Mouse (Mus musculus) CH12.LX (cell line): Measurements from ENCODE around the gene Cnksr3. TPM values are rescaled to one million over a fixed set of nuclear protein-coding genes. Genes with fewer than 3 reads are reported as not detected.

Experiments
- DNase-seq: peaks from one replicate; pipeline ENCODE4 v3.0.0-alpha.2; 2013; ENCODE audit errors: extremely low read depth
- H3K27ac ChIP-seq: 2 replicates; pipeline ENCODE4 v1.5.1; 2012; ENCODE audit warnings: low read depth, mild to moderate bottlenecking, control low read depth, moderate library complexity; ENCODE audit not compliant: insufficient read depth
- H3K27me3 ChIP-seq: replicated peaks from 2 replicates; pipeline ENCODE3; 2012; ENCODE audit warnings: inconsistent platforms
- H3K36me3 ChIP-seq, 2 experiments: replicated peaks in 1 of 2; 2 replicates each; pipeline versions ENCODE3 to v1.6.1; 2012; ENCODE audit warnings: inconsistent platforms in 1 of 2, low read length in 1 of 2, mild to moderate bottlenecking in 1 of 2, mixed read lengths in 1 of 2, moderate library complexity in 1 of 2; ENCODE audit not compliant: control insufficient read depth in 1 of 2, insufficient read depth in 1 of 2
- H3K4me1 ChIP-seq, 2 experiments: 2 replicates each; pipeline ENCODE4 v1.6.1; 2012; ENCODE audit warnings: inconsistent platforms in 1 of 2, moderate library complexity in 1 of 2; ENCODE audit not compliant: insufficient read depth in 2 of 2, control insufficient read depth in 1 of 2
- H3K4me2 ChIP-seq: 2 replicates; pipeline ENCODE4 v1.6.1; 2012; ENCODE audit warnings: low read depth, mild to moderate bottlenecking, control low read depth; ENCODE audit not compliant: poor library complexity, insufficient read depth, severe bottlenecking
- H3K4me3 ChIP-seq, 3 experiments: fragments of 150-350 bp in 1 of 3; sonication (generic) in 1 of 3; replicated peaks in 1 of 3; 2 replicates each; pipeline versions ENCODE3 to v1.5.1; 2011 to 2012; ENCODE audit warnings: low read depth in 2 of 3, low read length in 2 of 3, mild to moderate bottlenecking in 2 of 3, moderate library complexity in 2 of 3, control low read depth in 1 of 3, improper control_type of control experiment in 1 of 3, inconsistent platforms in 1 of 3, mixed read lengths in 1 of 3; ENCODE audit not compliant: poor library complexity in 1 of 3
- H3K79me2 ChIP-seq: replicated peaks from 2 replicates; pipeline ENCODE4 v1.6.1; 2012; ENCODE audit warnings: mild to moderate bottlenecking, moderate library complexity; ENCODE audit not compliant: control insufficient read depth, poor library complexity, insufficient read depth, severe bottlenecking; ENCODE audit errors: extremely low read depth
- H3K9ac ChIP-seq: 2 replicates; pipeline ENCODE4 v1.6.1; 2012; ENCODE audit warnings: low read depth, mild to moderate bottlenecking, control low read depth, moderate library complexity; ENCODE audit not compliant: insufficient read depth
- H3K9me3 ChIP-seq: replicated peaks from 2 replicates; pipeline ENCODE3; 2012; ENCODE audit warnings: low read length, inconsistent platforms, mixed read lengths
- CHD2 ChIP-seq: IDR thresholded peaks from 2 replicates; pipeline ENCODE4 v1.6.1; 2011; ENCODE audit warnings: low read length, improper control_type of control experiment
- E2F4 ChIP-seq: IDR thresholded peaks from 2 replicates; pipeline ENCODE4 v1.6.1; 2011; ENCODE audit warnings: low read depth, low read length, improper control_type of control experiment; ENCODE audit not compliant: insufficient replicate concordance
- ETS1 ChIP-seq: conservative IDR thresholded peaks from 2 replicates; pipeline ENCODE4 v1.6.1; 2012; ENCODE audit warnings: low read depth, mild to moderate bottlenecking, inconsistent platforms, low read length, improper control_type of control experiment, moderate library complexity
- GABPA ChIP-seq: IDR thresholded peaks from 2 replicates; pipeline ENCODE4 v1.6.1; 2012; ENCODE audit warnings: low read depth, low read length, improper control_type of control experiment, inconsistent platforms; ENCODE audit not compliant: insufficient replicate concordance
- HCFC1 ChIP-seq: IDR thresholded peaks from 2 replicates; pipeline ENCODE4 v1.6.1; 2012; ENCODE audit warnings: low read depth, mild to moderate bottlenecking, inconsistent platforms, low read length, improper control_type of control experiment
- IRF4 ChIP-seq: IDR thresholded peaks from 2 replicates; pipeline ENCODE4 v1.6.1; 2014; ENCODE audit warnings: low read depth, mild to moderate bottlenecking, inconsistent platforms, low read length, improper control_type of control experiment
- JUN ChIP-seq: IDR thresholded peaks from 2 replicates; pipeline ENCODE4 v1.6.1; 2011; ENCODE audit warnings: low read depth, mild to moderate bottlenecking, low read length, improper control_type of control experiment, moderate library complexity; ENCODE audit not compliant: insufficient read depth
- JUND ChIP-seq: conservative IDR thresholded peaks from 2 replicates; pipeline ENCODE4 v1.6.1; 2011; ENCODE audit warnings: low read depth, low read length, improper control_type of control experiment
- MAZ ChIP-seq: IDR thresholded peaks from 2 replicates; pipeline ENCODE4 v1.6.1; 2012; ENCODE audit warnings: low read depth, mild to moderate bottlenecking, inconsistent platforms, low read length, improper control_type of control experiment, moderate library complexity
- MXI1 ChIP-seq: IDR thresholded peaks from 2 replicates; pipeline ENCODE4 v1.6.1; 2011; ENCODE audit warnings: mild to moderate bottlenecking, low read depth, low read length, improper control_type of control experiment
- NELFE ChIP-seq: IDR thresholded peaks from 2 replicates; pipeline ENCODE4 v1.6.1; 2011; ENCODE audit warnings: low read depth, low read length, improper control_type of control experiment
- RAD21 ChIP-seq: IDR thresholded peaks from 2 replicates; pipeline ENCODE4 v1.6.1; 2011; ENCODE audit warnings: low read depth, mild to moderate bottlenecking, low read length, improper control_type of control experiment, moderate library complexity
- SIN3A ChIP-seq: IDR thresholded peaks from 2 replicates; pipeline ENCODE4 v1.6.1; 2012; ENCODE audit warnings: low read length, improper control_type of control experiment, inconsistent platforms
- SMC3 ChIP-seq: IDR thresholded peaks from 2 replicates; pipeline ENCODE4 v1.6.1; 2011; ENCODE audit warnings: low read depth, low read length, improper control_type of control experiment
- TCF12 ChIP-seq: IDR thresholded peaks from 2 replicates; pipeline ENCODE4 v1.6.1; 2014; ENCODE audit warnings: low read depth, mild to moderate bottlenecking, inconsistent platforms, low read length, improper control_type of control experiment
- UBTF ChIP-seq: IDR thresholded peaks from 2 replicates; pipeline ENCODE4 v1.6.1; 2012; ENCODE audit warnings: low read depth, mild to moderate bottlenecking, inconsistent platforms, low read length, improper control_type of control experiment, moderate library complexity
- USF1 ChIP-seq: IDR thresholded peaks from 2 replicates; pipeline ENCODE4 v1.6.1; 2014; ENCODE audit warnings: low read depth, mild to moderate bottlenecking, inconsistent platforms, low read length, improper control_type of control experiment
- ZKSCAN1 ChIP-seq: IDR thresholded peaks from 2 replicates; pipeline ENCODE4 v1.6.1; 2012; ENCODE audit warnings: low read depth, inconsistent platforms, low read length, improper control_type of control experiment, borderline replicate concordance
- ZMIZ1 ChIP-seq: IDR thresholded peaks from 2 replicates; pipeline ENCODE4 v1.6.1; 2012; ENCODE audit warnings: low read depth, mild to moderate bottlenecking, inconsistent platforms, low read length, improper control_type of control experiment
- ZNF384 ChIP-seq: IDR thresholded peaks from 2 replicates; pipeline ENCODE4 v1.6.1; 2012; ENCODE audit warnings: low read depth, low read length, improper control_type of control experiment, inconsistent platforms
- dilution Hi-C: fragments of 300-500 bp; cut with MboI; formaldehyde crosslinking; loops from 2 replicates; pipeline ENCODE4 v1.14.3; 2020; ENCODE audit warnings: low sequenced_read_pairs; ENCODE audit not compliant: extremely low pct_unique_long_range_greater_than_20kb, extremely low pct_ligation_motif_present
- in situ Hi-C: fragments of 300-500 bp; cut with MboI; formaldehyde crosslinking; loops from 3 replicates; pipeline ENCODE4 v1.14.3; 2019; ENCODE audit warnings: low sequenced_read_pairs, low pct_ligation_motif_present, low pct_unique_long_range_greater_than_20kb, mixed read lengths
- polyA plus RNA-seq: library from polyadenylated mRNA; unstranded; fragments of >175 nt; gene quantifications from 2 replicates; pipeline ENCODE4 v1.2.1, GENCODE M21; 2012; ENCODE audit warnings: low read depth; ENCODE audit not compliant: insufficient read length
- total RNA-seq, 2 experiments: library from RNA; depleted of rRNA; stranded (reverse); fragments of 300-350 nt in 1 of 2; fragments of >200 nt in 1 of 2; gene quantifications; 2 replicates each; pipeline ENCODE4 v1.2.3; 2012 to 2014

The Cnksr3 gene
- total and polyA plus RNA-seq, 3 experiments = 0.72 to 3.9 (median 2.9) TPM

GRCm38 (mm10) chr10:7180296-7180695 is 31.7 kb downstream of the Cnksr3 start:
- Histone ChIP-seq H3K36me3 (no peaks in the 10 kb centered on the region), H3K27ac (no peak overlapping the region), H3K4me3 (no peak overlapping the region), H3K27me3 (no peaks in the 10 kb centered on the region), H3K79me2 (no peaks in the 10 kb centered on the region), H3K9ac (no peak overlapping the region), H3K4me1 (no peaks in the 10 kb centered on the region), H3K9me3 (no peaks in the 10 kb centered on the region), H3K4me2 (no peak overlapping the region)
- dilution Hi-C loops = no loop called here
- in situ Hi-C loops = no loop called here
- DNase-seq = no peak
- TF ChIP-seq SMC3 (no peak), GABPA (no peak), NELFE (no peak), CHD2 (no peak), JUND (no peak), ZNF384 (no peak), TCF12 (no peak), IRF4 (no peak), RAD21 (no peak), UBTF (no peak)

DNA sequence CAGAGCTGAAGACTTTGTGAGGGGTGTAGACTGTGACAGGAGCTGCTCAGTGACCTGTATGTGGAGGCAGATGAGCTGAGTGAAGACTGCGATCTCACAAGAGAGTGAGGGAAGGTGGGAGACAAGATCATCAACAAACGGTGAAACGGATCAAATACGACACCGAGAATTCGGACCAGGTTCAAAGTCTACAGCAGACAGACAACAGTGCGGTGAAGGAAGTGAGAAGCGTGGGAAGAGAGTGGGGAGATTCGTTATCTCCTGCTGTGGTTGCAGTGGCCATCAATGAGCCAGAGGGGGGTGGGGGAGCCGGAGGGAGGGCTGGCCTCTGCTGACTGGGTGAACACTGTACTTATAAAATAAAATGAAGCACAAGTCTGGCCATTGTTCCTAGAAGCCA is 33.5 kb downstream of the Cnksr3 start:
- in situ Hi-C loops (no loop called here), dilution Hi-C loops (no loop called here)

More for the DNA sequence above, 33.5 kb downstream of the Cnksr3 start:
- no peaks in the 10 kb centered on the region for H3K27me3 ChIP-seq
- no peak overlapping the region for H3K4me2 ChIP-seq
- H3K9ac ChIP-seq = no peak overlapping the region
- no peak overlapping the region for H3K27ac ChIP-seq
- TF ChIP-seq MXI1 = no peak
- TF ChIP-seq USF1 = no peak
- no peak for TF ChIP-seq SIN3A
- no peak for TF ChIP-seq JUN
- TF ChIP-seq HCFC1 = no peak
- TF ChIP-seq ZKSCAN1 = no peak
- TF ChIP-seq MAZ = no peak
- no peak for TF ChIP-seq CHD2
- TF ChIP-seq ZMIZ1 = no peak
- TF ChIP-seq ETS1 = no peak
- no peak for TF ChIP-seq E2F4
- DNase-seq = no peak
- no peaks in the 10 kb centered on the region for H3K36me3 ChIP-seq
- no peak overlapping the region for H3K4me3 ChIP-seq
- no peaks in the 10 kb centered on the region for H3K79me2 ChIP-seq
- no peaks in the 10 kb centered on the region for H3K4me1 ChIP-seq
- no peaks in the 10 kb centered on the region for H3K9me3 ChIP-seq
